Mouse (Mus musculus): ENCODE results near the gene Ang5.
"Not testable (repeated sequence)": the region's sequence is repeated elsewhere in the genome, so short reads cannot be mapped to it uniquely, and the experiment has no call there.

The Ang5 gene

DNA sequence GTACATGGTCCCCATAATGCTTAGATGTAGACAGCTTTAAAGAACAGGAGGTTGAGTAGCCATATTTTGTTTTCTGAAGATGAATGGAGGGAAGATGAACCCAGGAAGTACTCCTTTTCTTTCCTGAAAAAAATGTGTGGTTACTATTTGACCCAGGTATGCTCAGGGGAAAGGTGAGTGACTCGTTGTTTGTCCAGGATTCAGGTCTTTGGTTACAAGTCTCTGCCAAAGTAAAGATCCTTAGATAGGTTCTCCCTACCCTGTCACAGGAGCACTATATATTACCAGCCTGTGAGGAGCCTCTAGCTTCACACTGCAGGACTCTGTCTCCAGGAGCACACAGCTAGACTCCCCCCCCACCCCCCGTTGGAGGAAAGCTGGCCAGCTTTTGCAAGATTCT, at the start of gene Ang5:
Gene Ang5 (plus strand): TSS at position 301 of the 400 bp plus-strand sequence.
- DNase-seq (ENCODE audit: low read depth, low spot score): not testable (repeated sequence)

DNA sequence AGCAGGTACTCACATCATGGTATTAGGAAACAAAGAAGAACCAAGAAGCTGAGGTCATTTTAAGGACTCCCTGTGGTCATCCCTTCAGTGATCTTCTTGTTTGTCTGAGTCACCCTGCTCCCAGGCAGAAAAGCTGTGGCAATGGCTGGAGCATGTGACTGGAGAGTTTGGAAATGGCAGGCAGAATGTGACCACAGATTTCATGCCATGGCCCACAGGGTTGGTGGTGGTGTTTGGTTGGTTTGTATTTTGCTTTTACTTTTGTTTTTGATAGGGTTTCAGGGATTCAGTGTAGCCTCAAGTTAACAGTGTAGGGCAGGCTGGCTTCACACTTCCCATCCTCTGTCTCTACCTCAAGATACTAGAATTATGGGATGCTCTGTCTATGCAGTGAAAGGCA, 38.7 kb upstream of the Ang5 start:
- not testable (repeated sequence) for DNase-seq (ENCODE audit: low read depth, low spot score)

DNA sequence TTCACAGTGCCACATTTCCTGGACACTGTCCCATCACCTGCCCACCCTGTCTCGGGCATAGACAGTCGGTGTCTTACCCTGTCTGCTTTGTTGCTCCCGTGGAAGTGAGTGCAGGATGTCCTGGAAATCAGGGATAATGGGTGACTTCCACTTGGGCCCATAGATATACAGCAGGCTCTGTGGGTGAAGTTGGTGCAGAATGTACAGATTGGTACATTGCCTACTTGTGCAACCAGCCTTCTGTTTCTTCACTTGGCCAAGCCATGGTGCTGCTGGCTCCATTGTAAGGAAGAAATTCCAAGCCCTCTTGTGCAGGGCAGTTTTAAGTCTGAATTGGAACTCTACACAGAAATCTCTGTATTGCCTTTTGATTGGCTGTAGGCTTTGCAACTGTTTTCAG, 33.4 kb upstream of the Ang5 start, which contains the start of gene Ear10:
Gene Ear10 (minus strand): TSS at position 101 of the 400 bp plus-strand sequence.
- not testable (repeated sequence) for DNase-seq (ENCODE audit: low read depth, low spot score)

DNA sequence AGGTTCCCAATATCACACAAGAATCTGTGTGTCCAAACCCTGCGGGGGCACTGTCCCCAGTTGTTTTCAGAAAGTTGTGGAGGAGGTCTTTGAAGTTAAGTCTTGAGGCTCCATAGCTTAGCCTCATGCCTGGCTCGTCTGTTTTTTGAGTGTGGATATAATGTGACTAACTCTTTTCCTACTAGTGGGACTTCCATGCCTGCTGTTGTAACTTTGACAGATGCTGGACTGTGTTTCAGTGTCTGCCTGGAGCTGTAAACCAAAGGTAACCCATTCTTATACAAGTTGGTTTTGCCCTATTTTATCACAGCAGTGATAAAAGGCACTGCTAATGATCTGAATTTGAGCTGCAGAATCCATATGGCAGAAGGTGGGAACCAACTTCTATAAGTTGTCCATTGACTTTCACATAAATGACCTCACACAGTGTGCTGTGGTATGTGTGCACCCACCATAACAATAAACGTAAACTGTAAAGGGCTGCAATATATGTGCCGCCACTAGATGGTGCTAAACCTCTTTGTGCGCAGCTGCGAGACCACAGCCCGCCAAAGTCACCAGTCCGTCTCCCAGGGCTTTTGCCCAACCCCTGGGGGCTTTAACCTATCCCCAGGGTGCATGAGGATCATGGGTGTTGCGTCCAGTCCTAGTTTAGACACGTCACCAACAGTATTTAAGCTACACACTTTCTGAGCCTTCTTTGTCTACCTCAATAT, 32.0 kb upstream of the Ang5 start, which contains the start of gene Gm8113:
Gene Gm8113 (plus strand): TSS at position 703 of the 716 bp plus-strand sequence.
- DNase-seq (ENCODE audit: low read depth, low spot score): peak; percentile 43

DNA sequence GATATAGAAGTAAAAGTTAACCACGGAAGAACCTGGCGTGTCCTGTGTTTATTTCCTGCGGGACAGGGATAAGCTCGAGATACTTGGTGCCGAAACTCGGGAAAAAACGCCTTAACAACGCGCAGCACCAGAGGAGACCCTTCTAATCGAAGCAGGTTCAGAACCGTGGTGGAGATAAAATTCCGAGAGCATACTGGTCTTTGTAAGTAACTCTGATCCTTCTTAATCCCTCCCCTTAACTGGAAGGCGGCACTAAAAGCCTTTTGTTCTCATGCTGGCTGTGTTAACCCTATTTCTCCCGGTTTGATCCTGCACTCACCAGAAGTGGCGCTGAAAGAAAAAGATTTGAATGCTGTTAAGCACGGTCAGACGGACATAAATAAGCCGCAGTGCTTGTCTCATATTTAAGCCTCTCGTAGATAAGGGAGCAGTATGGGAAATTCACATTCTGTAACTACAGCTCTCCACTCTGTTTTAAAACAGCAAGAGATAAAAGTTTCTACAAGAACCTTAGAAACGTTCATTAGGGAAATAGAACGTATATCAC, 31.4 kb upstream of the Ang5 start:
- DNase-seq (ENCODE audit: low read depth, low spot score): peak; percentile 13

DNA sequence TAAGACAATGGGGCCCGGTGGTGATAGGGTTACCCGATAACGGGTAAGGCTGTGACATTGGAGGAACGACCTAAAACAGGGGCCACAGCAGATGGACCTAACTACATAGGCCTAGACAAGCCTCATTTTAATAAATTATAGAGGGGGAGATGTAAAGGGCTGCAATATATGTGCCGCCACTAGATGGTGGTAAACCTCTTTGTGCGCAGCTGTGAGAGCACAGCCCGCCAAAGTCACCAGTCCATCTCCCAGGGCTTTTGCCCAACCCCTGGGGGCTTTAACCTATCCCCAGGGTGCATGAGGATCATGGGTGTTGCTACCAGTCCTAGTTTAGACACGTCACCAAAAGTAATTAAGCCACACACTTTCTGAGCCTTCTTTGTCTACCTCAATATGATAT, 23.9 kb upstream of the Ang5 start:
- peak; percentile 5 for DNase-seq (ENCODE audit: low read depth, low spot score)

DNA sequence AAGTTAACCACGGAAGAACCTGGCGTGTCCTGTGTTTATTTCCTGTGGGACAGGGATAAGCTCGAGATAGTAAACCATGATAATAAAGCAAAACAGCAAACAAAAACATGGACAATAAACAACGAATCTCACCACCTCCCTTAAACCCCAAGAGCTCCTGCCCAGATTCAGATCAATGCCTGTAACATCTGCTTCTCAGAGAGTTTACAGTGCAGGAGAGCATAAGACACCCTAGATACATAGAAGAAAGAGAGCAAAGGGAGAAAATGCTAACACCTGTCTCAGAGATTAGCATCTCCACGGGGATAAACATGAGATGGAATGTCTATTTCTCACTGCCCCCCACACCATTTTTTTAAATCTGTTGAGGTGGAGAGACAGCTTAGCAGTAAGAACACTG, 23.5 kb upstream of the Ang5 start:
- not testable (repeated sequence) for DNase-seq (ENCODE audit: low read depth, low spot score)

DNA sequence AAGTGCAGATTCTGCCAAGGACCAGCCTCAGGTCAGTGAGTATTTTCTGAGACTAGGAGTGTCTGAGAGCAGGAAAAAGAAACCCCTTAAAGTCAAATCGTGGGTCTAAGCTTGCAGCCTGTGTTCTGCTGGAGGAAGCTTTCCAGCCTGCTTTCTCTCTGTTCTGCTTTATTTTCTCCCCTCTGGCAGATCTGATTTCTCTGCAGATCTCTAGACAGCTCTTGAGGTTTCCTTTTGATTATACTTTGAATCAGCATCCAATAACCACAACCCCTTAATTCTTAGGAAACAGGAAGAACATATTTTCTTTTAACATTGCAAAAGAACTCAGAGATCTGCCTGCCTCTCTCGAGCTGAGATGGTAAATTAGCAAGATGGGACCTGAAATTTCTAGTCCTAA, 3.5 kb upstream of the Ang5 start:
- not testable (repeated sequence) for DNase-seq (ENCODE audit: low read depth, low spot score)

DNA sequence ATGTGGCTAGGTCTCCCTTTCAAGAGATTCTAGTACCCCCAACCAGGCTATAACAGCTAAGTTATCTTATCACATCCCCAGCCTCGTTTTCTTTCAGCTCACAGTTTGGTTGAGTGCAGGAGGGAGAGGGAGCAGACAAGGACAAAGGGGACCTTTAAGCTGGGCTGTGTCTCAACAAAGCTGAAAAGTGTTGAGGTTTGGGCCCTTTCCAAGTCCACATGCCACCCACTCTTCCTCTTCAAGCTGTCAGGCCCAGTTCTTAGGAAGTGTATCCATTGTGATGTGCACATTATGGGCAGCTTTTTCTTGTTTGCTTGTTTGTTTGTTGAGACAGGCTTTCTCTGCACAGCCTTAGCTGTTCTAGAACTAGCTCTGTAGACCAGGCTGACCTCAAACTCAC, 1.8 kb upstream of the Ang5 start:
- DNase-seq (ENCODE audit: low read depth, low spot score): not testable (repeated sequence)

DNA sequence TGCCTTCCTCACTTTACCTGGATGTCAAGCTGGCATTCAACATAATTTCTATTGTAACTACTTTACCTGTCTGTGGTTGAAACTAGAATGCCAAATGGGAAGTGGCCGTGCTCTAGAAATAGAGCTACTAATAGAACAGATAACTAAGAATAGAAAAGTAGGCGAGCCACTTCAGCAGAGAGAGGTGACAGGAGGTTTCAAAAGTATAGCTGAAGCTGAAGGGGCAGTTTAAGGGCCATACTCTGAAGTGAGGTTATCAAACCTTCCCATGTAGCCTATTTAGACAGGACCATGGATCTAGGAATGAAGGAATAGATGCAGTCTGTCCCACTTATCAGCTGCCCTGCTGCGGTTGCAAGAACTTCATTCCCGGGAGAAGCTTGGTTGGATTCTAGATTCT, 26.6 kb downstream of the Ang5 start:
- no peak for DNase-seq (ENCODE audit: low read depth, low spot score)

DNA sequence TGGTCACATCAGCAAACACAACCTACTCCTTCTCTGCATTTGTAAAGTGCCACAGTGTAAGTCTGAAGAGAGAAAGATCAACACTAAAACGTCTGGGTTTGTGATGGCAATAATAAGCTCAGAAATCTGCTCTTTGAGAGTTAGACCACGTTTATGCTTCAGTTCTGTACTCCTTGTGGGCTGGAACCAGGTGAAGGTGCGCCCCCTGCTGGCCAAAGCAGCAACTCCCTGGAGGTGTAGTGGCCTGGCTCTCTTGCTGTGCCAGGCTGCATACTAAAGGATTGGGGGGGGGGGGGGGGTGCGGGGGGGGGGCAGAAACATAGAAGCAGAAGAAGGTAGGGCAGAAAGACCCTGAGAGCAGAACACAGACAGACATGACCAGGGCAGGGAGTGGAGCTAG, 27.0 kb downstream of the Ang5 start:
- peak; percentile 14 for DNase-seq (ENCODE audit: low read depth, low spot score)

DNA sequence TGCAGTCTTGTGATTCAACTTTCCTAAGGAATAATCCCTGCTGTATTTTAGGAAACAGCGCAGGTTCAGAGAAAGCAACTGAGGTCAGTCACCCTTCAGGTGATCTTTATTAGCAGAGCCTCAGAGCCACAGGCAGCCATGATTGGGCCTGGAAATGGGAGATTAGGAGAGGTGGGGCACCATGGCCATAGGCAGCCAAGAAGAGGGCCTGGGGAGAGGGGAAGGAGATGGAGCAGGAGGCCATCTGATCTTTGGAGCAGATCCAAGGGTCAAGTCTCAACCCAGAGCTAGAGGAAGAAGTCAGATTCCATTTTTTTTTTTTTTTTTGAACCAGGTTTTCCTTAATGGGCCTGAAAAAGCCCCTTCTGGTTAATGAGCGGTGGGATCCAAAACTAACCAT, 29.3 kb downstream of the Ang5 start:
- DNase-seq (ENCODE audit: low read depth, low spot score): no peak

DNA sequence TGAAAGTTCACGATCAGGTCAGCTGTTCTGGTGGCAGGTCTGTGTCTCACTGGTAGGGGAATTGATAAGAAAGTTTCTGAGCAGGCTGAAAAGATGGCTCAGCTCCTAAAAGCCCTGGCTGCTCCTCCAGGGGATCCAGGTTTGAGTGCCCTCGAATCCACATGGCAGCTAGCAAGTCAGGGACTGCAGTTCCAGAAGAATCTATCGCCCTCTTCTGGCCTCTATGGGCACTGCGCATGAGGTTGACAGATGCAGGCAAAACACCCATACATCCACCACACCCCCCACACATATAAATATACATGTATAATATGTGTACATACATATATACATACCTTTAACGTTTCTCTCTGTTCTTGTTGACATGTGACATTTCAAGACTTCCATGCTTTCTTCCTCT, 30.5 kb downstream of the Ang5 start:
- peak; percentile 17 for DNase-seq (ENCODE audit: low read depth, low spot score)

DNA sequence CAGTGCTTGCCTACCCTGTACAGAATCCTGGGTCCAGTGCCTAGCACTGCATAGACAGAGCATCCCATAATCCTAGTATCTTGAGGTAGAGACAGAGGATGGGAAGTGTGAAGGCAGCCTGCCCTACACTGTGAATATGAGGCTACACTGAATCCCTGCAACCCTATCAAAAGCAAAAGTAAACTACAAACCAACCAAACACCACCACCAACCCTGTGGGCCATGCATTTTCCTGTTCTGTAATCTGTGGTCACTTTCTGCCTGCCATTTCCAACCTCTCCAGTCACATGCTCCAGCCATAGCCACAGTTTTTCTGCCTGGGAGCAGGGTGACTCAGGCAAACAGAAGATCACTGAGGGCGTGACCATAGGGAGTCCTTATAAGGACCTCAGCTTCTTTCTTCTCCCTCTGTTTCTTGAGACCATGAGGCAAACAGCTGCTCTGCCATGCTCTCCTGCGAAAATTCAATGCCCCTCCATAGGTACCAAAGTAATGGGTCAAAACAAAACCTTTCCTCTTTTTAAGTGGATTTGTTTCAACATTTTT, 41.7 kb downstream of the Ang5 start:
- not testable (repeated sequence) for DNase-seq (ENCODE audit: low read depth, low spot score)

DNA sequence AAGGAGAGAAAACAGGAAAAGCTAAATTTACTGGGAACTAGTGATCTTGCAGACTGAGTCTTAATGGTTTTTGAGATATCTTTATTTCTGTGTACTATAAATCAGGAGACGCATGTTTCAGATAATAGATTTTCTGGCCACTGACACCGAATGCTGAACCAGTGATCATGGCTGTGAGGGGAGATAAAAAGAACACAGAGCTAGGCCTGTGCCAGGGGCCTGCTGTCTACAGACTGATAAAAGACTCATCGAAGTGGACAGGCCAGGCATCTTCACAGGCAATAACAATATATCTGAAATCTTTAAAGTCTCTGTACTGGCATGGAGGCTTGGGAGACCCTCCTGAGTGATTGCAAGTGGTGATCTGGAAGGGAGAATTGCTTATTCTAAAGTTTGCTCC, 44.7 kb downstream of the Ang5 start:
- DNase-seq (ENCODE audit: low read depth, low spot score): no peak

DNA sequence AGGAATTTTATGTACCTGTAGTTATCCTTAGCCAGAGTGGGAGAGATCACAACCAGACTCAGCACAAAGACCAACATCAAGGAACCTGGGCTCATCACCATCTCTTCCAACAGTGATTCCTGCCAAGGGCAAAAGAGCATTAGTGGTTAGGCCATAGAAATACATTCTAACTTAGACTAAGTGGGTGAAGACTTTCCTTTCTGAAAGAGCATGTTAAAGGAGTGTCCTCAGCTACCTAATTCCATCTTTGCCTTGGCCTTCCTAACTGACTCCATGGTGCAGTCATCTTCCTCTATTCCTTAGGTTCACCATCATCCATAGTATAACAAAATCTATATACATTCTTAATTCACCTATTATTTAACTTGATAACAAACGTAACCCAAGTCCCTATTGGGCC, 45.3 kb downstream of the Ang5 start, which contains the start of gene Ang6:
Gene Ang6 (minus strand): TSS at position 101 of the 400 bp plus-strand sequence.
- no peak for DNase-seq (ENCODE audit: low read depth, low spot score)

DNA sequence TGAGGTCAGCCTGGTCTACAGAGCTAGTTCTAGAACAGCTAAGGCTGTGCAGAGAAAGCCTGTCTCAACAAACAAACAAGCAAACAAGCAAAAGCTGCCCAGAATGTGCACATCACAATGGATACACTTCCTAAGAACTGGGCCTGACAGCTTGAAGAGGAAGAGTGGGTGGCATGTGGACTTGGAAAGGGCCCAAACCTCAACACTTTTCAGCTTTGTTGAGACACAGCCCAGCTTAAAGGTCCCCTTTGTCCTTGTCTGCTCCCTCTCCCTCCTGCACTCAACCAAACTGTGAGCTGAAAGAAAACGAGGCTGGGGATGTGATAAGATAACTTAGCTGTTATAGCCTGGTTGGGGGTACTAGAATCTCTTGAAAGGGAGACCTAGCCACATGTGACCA, 51.2 kb downstream of the Ang5 start:
- DNase-seq (ENCODE audit: low read depth, low spot score): not testable (repeated sequence)

DNA sequence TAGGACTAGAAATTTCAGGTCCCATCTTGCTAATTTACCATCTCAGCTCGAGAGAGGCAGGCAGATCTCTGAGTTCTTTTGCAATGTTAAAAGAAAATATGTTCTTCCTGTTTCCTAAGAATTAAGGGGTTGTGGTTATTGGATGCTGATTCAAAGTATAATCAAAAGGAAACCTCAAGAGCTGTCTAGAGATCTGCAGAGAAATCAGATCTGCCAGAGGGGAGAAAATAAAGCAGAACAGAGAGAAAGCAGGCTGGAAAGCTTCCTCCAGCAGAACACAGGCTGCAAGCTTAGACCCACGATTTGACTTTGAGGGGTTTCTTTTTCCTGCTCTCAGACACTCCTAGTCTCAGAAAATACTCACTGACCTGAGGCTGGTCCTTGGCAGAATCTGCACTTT, 52.8 kb downstream of the Ang5 start:
- not testable (repeated sequence) for DNase-seq (ENCODE audit: low read depth, low spot score)
